15 mouse cellular contexts compared by ENCODE assay signal in the genomic region with DNA sequence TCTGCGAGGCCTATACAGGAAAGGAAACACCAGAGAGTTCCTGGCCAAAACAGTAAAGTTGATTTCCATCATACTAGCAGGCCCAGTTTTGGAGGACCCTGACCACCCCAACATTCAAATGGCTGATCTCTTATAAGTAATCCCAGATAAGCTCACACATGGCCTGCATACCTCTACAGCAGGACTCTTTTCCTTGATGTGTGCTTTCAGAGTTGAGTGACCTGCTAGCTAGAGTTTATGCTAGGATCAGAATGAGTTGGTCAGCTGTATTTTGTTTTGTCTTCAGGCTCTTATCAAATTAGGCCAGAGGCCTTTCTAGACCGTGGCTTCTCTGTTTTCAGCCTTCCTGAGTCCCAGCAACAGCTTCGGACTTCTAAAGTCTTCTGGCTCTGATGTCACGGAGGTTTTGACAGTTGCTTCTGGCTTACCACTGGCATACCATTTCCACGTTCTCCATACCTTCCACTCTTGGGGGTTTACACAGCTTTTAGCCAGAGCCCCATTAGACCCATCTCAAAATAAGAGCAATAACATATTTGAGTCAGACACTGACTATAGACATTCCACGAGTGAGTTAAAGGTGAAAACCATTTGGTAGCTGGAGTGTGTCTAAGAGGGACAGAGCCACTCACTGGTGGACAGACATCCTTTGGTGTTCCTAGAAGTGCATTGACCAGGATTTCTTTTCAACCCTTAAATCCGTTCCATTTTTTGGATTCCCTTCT. TPM values are rescaled to one million over a fixed set of nuclear protein-coding genes. Genes with fewer than 3 reads are reported as not detected.
DNase-seq lines count a peak whose midpoint lies in the region; ATAC-seq lines count a peak whose summit lies in the region.
"Had no signal": no experiment of that assay in that cellular context is flagged by ENCODE, and none has a peak within 500 bp of the region (broad histone marks: within the 10 kb centered on the region; RNA-seq: fewer than 3 reads in every experiment).

No protein-coding gene starts in this region.

- no peak for ATAC-seq in forebrain, embryonic 13.5 days
- no peak for ATAC-seq in hindbrain, embryonic 16.5 days
- no peak for ATAC-seq in neural tube, embryonic 11.5 days (ENCODE audit: insufficient read depth, low FRiP score, low TSS enrichment)
- ATAC-seq: liver, embryonic 12.5 days; lung, postnatal 0 days; Patski had no signal

- peak overlapping the region; percentile 98 for H3K27ac ChIP-seq in forebrain, embryonic 13.5 days
- H3K27ac ChIP-seq in hindbrain, embryonic 16.5 days (ENCODE audit: low read depth, low read length), result peak overlapping the region; percentile 26
- peak overlapping the region; percentile 58 for H3K27ac ChIP-seq in neural tube, embryonic 11.5 days (ENCODE audit: low read depth, low read length)
- H3K27ac ChIP-seq: liver, embryonic 12.5 days had no signal

- peak overlapping the region; percentile 70 for H3K4me2 ChIP-seq in forebrain, embryonic 13.5 days
- H3K4me2 ChIP-seq in hindbrain, embryonic 16.5 days (ENCODE audit: low read length), result peak overlapping the region; percentile 57
- H3K4me2 ChIP-seq in neural tube, embryonic 11.5 days (ENCODE audit: low read depth), result peak overlapping the region; percentile 63
- H3K4me2 ChIP-seq: liver, embryonic 12.5 days had no signal

- peak overlapping the region; percentile 60 for H3K4me3 ChIP-seq in forebrain, embryonic 13.5 days
- no peak overlapping the region for H3K4me3 ChIP-seq in hindbrain, embryonic 16.5 days (ENCODE audit: low read length)
- H3K4me3 ChIP-seq in neural tube, embryonic 11.5 days (ENCODE audit: low read depth, low read length), result peak overlapping the region; percentile 84; the same call in 1 of the 2 replicates
- H3K4me3 ChIP-seq: liver, embryonic 12.5 days had no signal

- peak; percentile 11 for DNase-seq in embryo, embryonic 11 days
- no peak for DNase-seq in neural tube, embryonic 11.5 days (ENCODE audit: low spot score)
- no peak for DNase-seq in frontal cortex, postnatal 25 days (ENCODE audit: low spot score in 2 of 2)
- DNase-seq in adrenal gland, postnatal 25 days, result no peak
- no peak for DNase-seq in thymus, postnatal 14 days
- DNase-seq: adrenal gland, adult 2 months; kidney, adult 18-20 months had no signal

- H3K9me3 ChIP-seq in forebrain, embryonic 13.5 days (replicated peaks), result no peaks in the 10 kb centered on the region
- H3K9me3 ChIP-seq in hindbrain, embryonic 16.5 days (ENCODE audit: control insufficient read depth, low read length), result no peaks in the 10 kb centered on the region
- H3K9me3 ChIP-seq in neural tube, embryonic 11.5 days (ENCODE audit: control insufficient read depth, low read length), result no peaks in the 10 kb centered on the region
- H3K9me3 ChIP-seq: liver, embryonic 12.5 days had no signal

- 0 out of 2 replicates have a peak, but pooled peaks cover 3% of the 10 kb centered on the region for H3K27me3 ChIP-seq in forebrain, embryonic 13.5 days
- H3K27me3 ChIP-seq in hindbrain, embryonic 16.5 days (replicated peaks; ENCODE audit: control insufficient read depth, insufficient read depth, low read length), result peaks cover 24% of the 10 kb centered on the region
- peaks cover 39% of the 10 kb centered on the region for H3K27me3 ChIP-seq in neural tube, embryonic 11.5 days (ENCODE audit: control insufficient read depth, insufficient read depth, low read length)

- peaks cover 80% of the 10 kb centered on the region for H3K4me1 ChIP-seq in forebrain, embryonic 13.5 days
- no peaks in the 10 kb centered on the region; the same call in 1 of the 2 replicates for H3K4me1 ChIP-seq in hindbrain, embryonic 16.5 days (ENCODE audit: control insufficient read depth, insufficient read depth, low read depth, low read length)
- H3K4me1 ChIP-seq in neural tube, embryonic 11.5 days (ENCODE audit: control insufficient read depth, insufficient read depth, low read length), result peaks cover 28% of the 10 kb centered on the region
- H3K4me1 ChIP-seq: liver, embryonic 12.5 days had no signal

- H3K36me3 ChIP-seq in forebrain, embryonic 13.5 days (ENCODE audit: poor library complexity, severe bottlenecking), result peaks cover 4% of the 10 kb centered on the region; the same call in 1 of the 2 replicates
- no peaks in the 10 kb centered on the region for H3K36me3 ChIP-seq in hindbrain, embryonic 16.5 days (ENCODE audit: control insufficient read depth, insufficient read depth, low read length)
- no peaks in the 10 kb centered on the region for H3K36me3 ChIP-seq in neural tube, embryonic 11.5 days (ENCODE audit: control insufficient read depth, insufficient read depth, low read length)
- H3K36me3 ChIP-seq: liver, embryonic 12.5 days had no signal

- peak overlapping the region; percentile 94 for H3K9ac ChIP-seq in forebrain, embryonic 13.5 days
- 0 out of 2 replicates have a peak overlapping the region, but pooled peaks have one; percentile 7 for H3K9ac ChIP-seq in hindbrain, embryonic 16.5 days (ENCODE audit: low read depth, low read length)
- peak overlapping the region; percentile 70 for H3K9ac ChIP-seq in neural tube, embryonic 11.5 days (ENCODE audit: low read length)
- H3K9ac ChIP-seq: liver, embryonic 12.5 days had no signal

- WGBS in forebrain, embryonic 13.5 days, result 41% methylated on average over 7 of the region's 7 CpGs
- 45% methylated on average over 7 of the region's 7 CpGs for WGBS in hindbrain, embryonic 16.5 days
- 47% methylated on average over 7 of the region's 7 CpGs for WGBS in neural tube, embryonic 11.5 days

RNA-seq across cellular contexts. Expression of gene Sox2, which starts 8.2 kb away (rescaled TPM):
- polyA plus RNA-seq in forebrain, embryonic 13.5 days (2015; fragmentation: Nextera tagmentation; extraction: Ambion mirVana), result 41.3 and 48.4 TPM in 2 replicates
- polyA plus RNA-seq in hindbrain, embryonic 16.5 days (2015; fragmentation: Nextera tagmentation; extraction: Ambion mirVana), result 8.2 and 8.6 TPM in 2 replicates
- 32.5 and 36.8 TPM in 2 replicates for polyA plus RNA-seq in neural tube, embryonic 11.5 days (2014; fragmentation: Nextera tagmentation; extraction: Ambion mirVana)
- total RNA-seq in adrenal gland, postnatal 25 days (2021), result 0.43 and 0.58 TPM in 2 replicates
- total RNA-seq: common myeloid progenitor, adult 5-6 weeks; granulocyte monocyte progenitor cell, adult 5-6 weeks; heart, postnatal 25 days had no signal
- polyA plus RNA-seq: liver, embryonic 12.5 days had no signal

Comparison
In these comparisons a context has a peak if more than half of its experiments do, and no peak if none do; other contexts are left out.
1. H3K27ac ChIP-seq: peak in every context shown above with its lines; median percentile 98 in forebrain, embryonic 13.5 days; 58 in neural tube, embryonic 11.5 days; 26 in hindbrain, embryonic 16.5 days.
2. H3K9ac ChIP-seq: peak in every context shown above with its lines; median percentile 94 in forebrain, embryonic 13.5 days; 70 in neural tube, embryonic 11.5 days; 7 in hindbrain, embryonic 16.5 days.